Mouse (Mus musculus): ENCODE data around the gene Spns3. TPM values are rescaled to one million over a fixed set of nuclear protein-coding genes. Genes with fewer than 3 reads are reported as not detected.

Gene Spns3
- polyA plus RNA-seq, 1 experiment: 15.4 TPM

- H3K36me3 ChIP-seq (ENCODE audit: control insufficient read depth, insufficient read depth, low read length): no peaks in the 10 kb centered on the region
- DNase-seq: no peak
- H3K27me3 ChIP-seq (ENCODE audit: control insufficient read depth, insufficient read depth, low read length): no peaks in the 10 kb centered on the region
- TF ChIP-seq CTCF (IDR thresholded peaks at IDR 0.05; ENCODE audit: borderline replicate concordance, control insufficient read depth, extremely low read depth, insufficient read depth, low read length, poor library complexity): no peak
- no peak for TF ChIP-seq POLR2A (IDR thresholded peaks at IDR 0.05; ENCODE audit: control insufficient read depth, extremely low read depth, insufficient read depth, low read length, poor library complexity)
- WGBS: 95% methylated on average over 3 of the region's 3 CpGs
- H3K4me3 ChIP-seq (ENCODE audit: control insufficient read depth, insufficient read depth, low read length): no peak overlapping the region
- no peak overlapping the region for H3K27ac ChIP-seq (ENCODE audit: control insufficient read depth, insufficient read depth, low read length)
- no peaks in the 10 kb centered on the region for H3K4me1 ChIP-seq (replicated peaks; ENCODE audit: control insufficient read depth, insufficient read depth, low read length)
These were observed 32.1 kb upstream of the Spns3 start for GRCm38 (mm10) chr11:72582448-72582705.

- H3K36me3 ChIP-seq (ENCODE audit: control insufficient read depth, insufficient read depth, low read length): no peaks in the 10 kb centered on the region
- no peak overlapping the region for H3K27ac ChIP-seq (ENCODE audit: control insufficient read depth, insufficient read depth, low read length)
- 91% methylated on average over 8 of the region's 8 CpGs for WGBS
- no peak for TF ChIP-seq CTCF (IDR thresholded peaks at IDR 0.05; ENCODE audit: borderline replicate concordance, control insufficient read depth, extremely low read depth, insufficient read depth, low read length, poor library complexity)
- no peak for TF ChIP-seq POLR2A (IDR thresholded peaks at IDR 0.05; ENCODE audit: control insufficient read depth, extremely low read depth, insufficient read depth, low read length, poor library complexity)
- H3K4me1 ChIP-seq (replicated peaks; ENCODE audit: control insufficient read depth, insufficient read depth, low read length): no peaks in the 10 kb centered on the region
- no peak for DNase-seq
- H3K4me3 ChIP-seq (ENCODE audit: control insufficient read depth, insufficient read depth, low read length): no peak overlapping the region
- no peaks in the 10 kb centered on the region for H3K27me3 ChIP-seq (ENCODE audit: control insufficient read depth, insufficient read depth, low read length)
These were observed 31.5 kb upstream of the Spns3 start for GRCm38 (mm10) chr11:72581609-72582447.

- Histone ChIP-seq H3K27me3 (ENCODE audit: control insufficient read depth, insufficient read depth, low read length) (no peaks in the 10 kb centered on the region), H3K27ac (ENCODE audit: control insufficient read depth, insufficient read depth, low read length) (no peak overlapping the region), H3K36me3 (ENCODE audit: control insufficient read depth, insufficient read depth, low read length) (no peaks in the 10 kb centered on the region), H3K4me3 (ENCODE audit: control insufficient read depth, insufficient read depth, low read length) (no peak overlapping the region), H3K4me1 (replicated peaks; ENCODE audit: control insufficient read depth, insufficient read depth, low read length) (no peaks in the 10 kb centered on the region)
- no peak for TF ChIP-seq POLR2A (IDR thresholded peaks at IDR 0.05; ENCODE audit: control insufficient read depth, extremely low read depth, insufficient read depth, low read length, poor library complexity)
- TF ChIP-seq CTCF (IDR thresholded peaks at IDR 0.05; ENCODE audit: borderline replicate concordance, control insufficient read depth, extremely low read depth, insufficient read depth, low read length, poor library complexity): no peak
- WGBS: 94% methylated on average over 4 of the region's 4 CpGs
- no peak for DNase-seq
These were observed 28.2 kb upstream of the Spns3 start for GRCm38 (mm10) chr11:72578471-72578870.

GRCm38 (mm10) chr11:72576466-72577351 lies 26.4 kb upstream of the Spns3 start:
- 24% methylated on average over 24 of the region's 24 CpGs for WGBS
- DNase-seq: no peak
- no peak overlapping the region for H3K27ac ChIP-seq (ENCODE audit: control insufficient read depth, insufficient read depth, low read length)

GRCm38 (mm10) chr11:72576111-72576465 lies 25.8 kb upstream of the Spns3 start:
- H3K27ac ChIP-seq (ENCODE audit: control insufficient read depth, insufficient read depth, low read length): no peak overlapping the region
- H3K27me3 ChIP-seq (ENCODE audit: control insufficient read depth, insufficient read depth, low read length): no peaks in the 10 kb centered on the region
- no peaks in the 10 kb centered on the region for H3K4me1 ChIP-seq (replicated peaks; ENCODE audit: control insufficient read depth, insufficient read depth, low read length)
- TF ChIP-seq CTCF (IDR thresholded peaks at IDR 0.05; ENCODE audit: borderline replicate concordance, control insufficient read depth, extremely low read depth, insufficient read depth, low read length, poor library complexity): no peak
- TF ChIP-seq POLR2A (IDR thresholded peaks at IDR 0.05; ENCODE audit: control insufficient read depth, extremely low read depth, insufficient read depth, low read length, poor library complexity): no peak
- H3K4me3 ChIP-seq (ENCODE audit: control insufficient read depth, insufficient read depth, low read length): no peak overlapping the region
- H3K36me3 ChIP-seq (ENCODE audit: control insufficient read depth, insufficient read depth, low read length): no peaks in the 10 kb centered on the region
- no peak for DNase-seq
- WGBS: 82% methylated on average over 7 of the region's 7 CpGs

More at GRCm38 (mm10) chr11:72576466-72577351, 26.4 kb upstream of the Spns3 start:
- Histone ChIP-seq H3K27me3 (ENCODE audit: control insufficient read depth, insufficient read depth, low read length) (no peaks in the 10 kb centered on the region), H3K4me1 (replicated peaks; ENCODE audit: control insufficient read depth, insufficient read depth, low read length) (no peaks in the 10 kb centered on the region), H3K4me3 (ENCODE audit: control insufficient read depth, insufficient read depth, low read length) (no peak overlapping the region), H3K36me3 (ENCODE audit: control insufficient read depth, insufficient read depth, low read length) (no peaks in the 10 kb centered on the region)
- TF ChIP-seq CTCF (IDR thresholded peaks at IDR 0.05; ENCODE audit: borderline replicate concordance, control insufficient read depth, extremely low read depth, insufficient read depth, low read length, poor library complexity) (no peak), POLR2A (IDR thresholded peaks at IDR 0.05; ENCODE audit: control insufficient read depth, extremely low read depth, insufficient read depth, low read length, poor library complexity) (no peak)

GRCm38 (mm10) chr11:72573819-72574218 lies 23.5 kb upstream of the Spns3 start:
- WGBS: 96% methylated on average over 1 of the region's 1 CpGs
- no peak for TF ChIP-seq POLR2A (IDR thresholded peaks at IDR 0.05; ENCODE audit: control insufficient read depth, extremely low read depth, insufficient read depth, low read length, poor library complexity)
- H3K4me1 ChIP-seq (replicated peaks; ENCODE audit: control insufficient read depth, insufficient read depth, low read length): no peaks in the 10 kb centered on the region
- no peaks in the 10 kb centered on the region for H3K27me3 ChIP-seq (ENCODE audit: control insufficient read depth, insufficient read depth, low read length)
- H3K36me3 ChIP-seq (ENCODE audit: control insufficient read depth, insufficient read depth, low read length): no peaks in the 10 kb centered on the region
- DNase-seq: peak; percentile 54
- H3K27ac ChIP-seq (ENCODE audit: control insufficient read depth, insufficient read depth, low read length): no peak overlapping the region
- H3K4me3 ChIP-seq (ENCODE audit: control insufficient read depth, insufficient read depth, low read length): no peak overlapping the region
